Mouse (Mus musculus): ENCODE data around the gene Zfp185.

Gene Zfp185

GRCm38 (mm10) chrX:72986841-72987519 lies at the start of gene Zfp185:
TSS of gene Zfp185 (plus strand) at chrX:72987339.
- DNase-seq = peak; percentile 60 to 71

- no peak for DNase-seq
Observed at GRCm38 (mm10) chrX:72953464-72953863, 33.7 kb upstream of the Zfp185 start.

GRCm38 (mm10) chrX:72956486-72956885 lies 30.7 kb upstream of the Zfp185 start:
- no peak for DNase-seq

- DNase-seq = peak in 1 of 2 experiments; percentile 2
Observed at GRCm38 (mm10) chrX:72960431-72960830, 26.7 kb upstream of the Zfp185 start.

- no peak for DNase-seq
Observed at GRCm38 (mm10) chrX:72961511-72961910, 25.6 kb upstream of the Zfp185 start.

- DNase-seq = no peak
Observed at GRCm38 (mm10) chrX:72962743-72963142, 24.4 kb upstream of the Zfp185 start.

- DNase-seq = no peak
Observed at GRCm38 (mm10) chrX:72982831-72983230, 4.3 kb upstream of the Zfp185 start.

- DNase-seq = no peak
Observed at GRCm38 (mm10) chrX:72985607-72986006, 1.5 kb upstream of the Zfp185 start.

GRCm38 (mm10) chrX:72987520-72987905 lies 374 bp downstream of the Zfp185 start:
- no peak for DNase-seq

- DNase-seq = no peak
Observed at GRCm38 (mm10) chrX:72988431-72988830, 1.3 kb downstream of the Zfp185 start.

- DNase-seq = no peak
Observed at GRCm38 (mm10) chrX:72990581-72990980, 3.4 kb downstream of the Zfp185 start.

- no peak for DNase-seq
Observed at GRCm38 (mm10) chrX:72992291-72992919, 5.3 kb downstream of the Zfp185 start.

- DNase-seq = no peak
Observed at GRCm38 (mm10) chrX:72995542-72995941, 8.4 kb downstream of the Zfp185 start.

GRCm38 (mm10) chrX:73003110-73003509 lies 16.0 kb downstream of the Zfp185 start:
- no peak for DNase-seq

GRCm38 (mm10) chrX:73005678-73006077 lies 18.5 kb downstream of the Zfp185 start:
- DNase-seq = no peak

GRCm38 (mm10) chrX:73007597-73008479 lies 20.7 kb downstream of the Zfp185 start:
- DNase-seq = peak; percentile 90 to 91

- DNase-seq = no peak
Observed at GRCm38 (mm10) chrX:73012846-73013245, 25.7 kb downstream of the Zfp185 start.

- no peak for DNase-seq
Observed at GRCm38 (mm10) chrX:73037003-73037402, 49.9 kb downstream of the Zfp185 start, which contains the start of gene Pnma5. TSS of gene Pnma5 (minus strand) at chrX:73037103.

- no peak for DNase-seq
Observed at GRCm38 (mm10) chrX:73038831-73039230, 51.7 kb downstream of the Zfp185 start.

- DNase-seq = no peak
Observed at GRCm38 (mm10) chrX:73039666-73040065, 52.5 kb downstream of the Zfp185 start.

- peak; percentile 84 to 85 for DNase-seq
Observed at GRCm38 (mm10) chrX:73053860-73054563, 66.9 kb downstream of the Zfp185 start.

- no peak for DNase-seq
Observed at GRCm38 (mm10) chrX:73061528-73061927, 74.4 kb downstream of the Zfp185 start.

GRCm38 (mm10) chrX:73062323-73062722 lies 75.2 kb downstream of the Zfp185 start:
- no peak for DNase-seq

Data from thymus, postnatal 36 days (tissue).